ENCODE assay signal across 8 mouse cellular contexts in the genomic region with DNA sequence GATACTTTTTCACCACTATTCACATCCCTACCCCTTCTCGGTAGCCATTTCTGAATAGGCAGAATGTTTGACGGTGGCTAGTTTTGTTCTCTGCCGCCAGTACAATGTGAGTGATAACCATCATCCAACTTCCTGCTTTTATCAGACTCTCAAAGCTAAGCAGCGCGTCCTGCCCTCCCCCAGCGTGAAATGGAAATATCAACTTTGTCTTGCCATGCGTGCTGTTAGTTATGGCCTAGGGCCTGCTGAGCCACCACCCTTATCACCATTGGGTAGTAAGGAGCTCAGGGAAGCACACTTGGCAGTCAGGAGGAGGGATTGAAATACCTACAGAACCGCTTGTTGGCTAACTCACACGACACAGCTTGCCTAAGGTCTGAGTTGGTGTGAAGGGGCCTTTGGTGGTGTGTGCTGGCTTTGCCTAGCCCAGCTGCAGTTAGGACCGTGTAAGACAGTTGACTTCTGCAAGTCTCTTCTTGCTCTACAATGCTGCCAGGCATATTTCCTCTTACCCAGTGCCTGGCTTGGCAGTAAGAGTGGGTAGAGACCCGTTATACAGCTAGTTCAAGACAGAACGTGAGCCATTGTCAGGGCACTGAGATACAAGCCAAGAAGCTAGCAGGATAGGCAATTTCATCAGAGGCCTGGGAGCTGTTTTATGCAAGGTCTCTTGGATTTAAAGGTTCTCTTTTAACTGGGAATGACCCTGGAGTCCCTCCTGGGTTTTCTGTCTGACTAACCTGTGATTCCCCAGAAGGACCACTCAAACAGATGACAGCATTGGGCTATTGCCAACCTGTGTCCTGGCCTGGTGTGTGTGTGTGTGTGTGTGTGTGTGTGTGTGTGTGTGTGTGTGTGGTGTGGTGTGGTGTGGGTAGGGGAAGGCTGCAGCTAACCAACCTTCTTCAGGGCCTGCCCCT. TPM values are rescaled to one million over a fixed set of nuclear protein-coding genes. Genes with fewer than 3 reads are reported as not detected.
DNase-seq lines count a peak whose midpoint lies in the region; ATAC-seq and TF ChIP-seq lines count a peak whose summit lies in the region.

No protein-coding gene starts in this region.

- H3K27ac ChIP-seq in cerebellum, adult 2 months (ENCODE audit: insufficient read depth, low read length), result peak overlapping the region; percentile 38
- peak overlapping the region; percentile 21; the same call in 1 of the 2 replicates for H3K27ac ChIP-seq in intestine, embryonic 16.5 days (ENCODE audit: low read length)
- H3K27ac ChIP-seq in midbrain, embryonic 13.5 days, result peak overlapping the region; percentile 87

- H3K4me1 ChIP-seq in cerebellum, adult 2 months (ENCODE audit: control insufficient read depth, insufficient read depth, low read length), result peaks cover 48% of the 10 kb centered on the region
- H3K4me1 ChIP-seq in intestine, embryonic 16.5 days (ENCODE audit: control insufficient read depth, insufficient read depth, low read length), result peaks cover 63% of the 10 kb centered on the region
- H3K4me1 ChIP-seq in midbrain, embryonic 13.5 days (replicated peaks), result peaks cover 75% of the 10 kb centered on the region

- 34% methylated on average over 12 of the region's 12 CpGs for WGBS in cerebellum, adult 2 months
- 62% methylated on average over 12 of the region's 12 CpGs for WGBS in intestine, embryonic 16.5 days
- 73% methylated on average over 12 of the region's 12 CpGs for WGBS in midbrain, embryonic 13.5 days

- TF ChIP-seq CTCF in cerebellum, adult 2 months (IDR thresholded peaks at IDR 0.05; ENCODE audit: borderline replicate concordance, insufficient read depth, low read depth, low read length), result no peak

- no peaks in the 10 kb centered on the region for H3K27me3 ChIP-seq in cerebellum, adult 2 months (ENCODE audit: control insufficient read depth, insufficient read depth, low read length)
- no peaks in the 10 kb centered on the region for H3K27me3 ChIP-seq in intestine, embryonic 16.5 days (replicated peaks; ENCODE audit: control insufficient read depth, insufficient read depth, low read length)
- H3K27me3 ChIP-seq in midbrain, embryonic 13.5 days, result no peaks in the 10 kb centered on the region

- no peak for ATAC-seq in intestine, embryonic 16.5 days
- ATAC-seq in midbrain, embryonic 13.5 days, result no peak

- TF ChIP-seq POLR2A in cerebellum, adult 2 months (IDR thresholded peaks at IDR 0.05; ENCODE audit: borderline replicate concordance, insufficient read depth, low read length), result no peak

- H3K4me3 ChIP-seq in cerebellum, adult 2 months (replicated peaks; ENCODE audit: insufficient read depth, low read depth, low read length), result peak overlapping the region; percentile 18
- no peak overlapping the region for H3K4me3 ChIP-seq in intestine, embryonic 16.5 days (ENCODE audit: low read length)
- H3K4me3 ChIP-seq in midbrain, embryonic 13.5 days (replicated peaks), result peak overlapping the region; percentile 86

- peak in 1 of 2 experiments; percentile 22 for DNase-seq in cerebellum, adult 2 months
- no peak for DNase-seq in cerebellum, adult 11-12 months
- DNase-seq in B cell, adult 2 months, result peak; percentile 5 to 16
- DNase-seq in fat pad, adult 2 months (ENCODE audit: extremely low read depth, low read depth, low spot score), result peak; percentile 100
- DNase-seq in gastrocnemius, postnatal 25 days, result no peak
- no peak for DNase-seq in testis, postnatal 14 days (ENCODE audit: low spot score)

- H3K4me2 ChIP-seq in intestine, embryonic 16.5 days (ENCODE audit: low read depth, low read length), result no peak overlapping the region
- peak overlapping the region; percentile 88 for H3K4me2 ChIP-seq in midbrain, embryonic 13.5 days (replicated peaks)

- H3K9me3 ChIP-seq in intestine, embryonic 16.5 days (ENCODE audit: control insufficient read depth, low read length), result no peaks in the 10 kb centered on the region
- H3K9me3 ChIP-seq in midbrain, embryonic 13.5 days, result no peaks in the 10 kb centered on the region

- no peaks in the 10 kb centered on the region for H3K36me3 ChIP-seq in intestine, embryonic 16.5 days (ENCODE audit: control insufficient read depth, insufficient read depth, low read length)
- H3K36me3 ChIP-seq in midbrain, embryonic 13.5 days, result no peaks in the 10 kb centered on the region

- 0 out of 2 replicates have a peak overlapping the region, but pooled peaks have one; percentile 4 for H3K9ac ChIP-seq in intestine, embryonic 16.5 days (ENCODE audit: low read depth, low read length)
- peak overlapping the region; percentile 56 for H3K9ac ChIP-seq in midbrain, embryonic 13.5 days (replicated peaks)

RNA-seq across cellular contexts. Expression of a gene that starts 3.0 kb away (rescaled TPM):
- polyA plus RNA-seq in cerebellum, adult 2 months (2012; rRNA removed), result 533 and 557 TPM in 2 replicates
- polyA plus RNA-seq in intestine, embryonic 16.5 days (2015; fragmentation: Nextera tagmentation; extraction: Ambion mirVana), result 129 and 141 TPM in 2 replicates
- 179 and 201 TPM in 2 replicates for polyA plus RNA-seq in midbrain, embryonic 13.5 days (2015; fragmentation: Nextera tagmentation; extraction: Ambion mirVana)
- 10 to 100 TPM; 21.2 to 22.6 TPM for total RNA-seq in gastrocnemius, postnatal 25 days (2021)

RNA-seq across cellular contexts. Expression of a gene that starts 31.2 kb away (rescaled TPM):
- polyA plus RNA-seq in cerebellum, adult 2 months (2012; rRNA removed), result 4.3 and 5.3 TPM in 2 replicates
- 0.09 and 0.22 TPM in 2 replicates for polyA plus RNA-seq in intestine, embryonic 16.5 days (2015; fragmentation: Nextera tagmentation; extraction: Ambion mirVana)
- 6.4 and 6.5 TPM in 2 replicates for polyA plus RNA-seq in midbrain, embryonic 13.5 days (2015; fragmentation: Nextera tagmentation; extraction: Ambion mirVana)
- not detected for total RNA-seq in gastrocnemius, postnatal 25 days (2021)

Comparison
In these comparisons a context has a peak if more than half of its experiments do, and no peak if none do; other contexts are left out.
1. DNase-seq: peak in B cell, adult 2 months (2 of 2) and fat pad, adult 2 months (single experiment); none in cerebellum, adult 11-12 months (single experiment), gastrocnemius, postnatal 25 days (single experiment) and testis, postnatal 14 days (single experiment).
2. H3K27ac ChIP-seq: peak in every context shown above with its lines; median percentile 87 in midbrain, embryonic 13.5 days; 38 in cerebellum, adult 2 months; 21 in intestine, embryonic 16.5 days.